Mouse (Mus musculus) gastrocnemius, adult 2 months (tissue): ENCODE results near the gene Efhc1. TPM values are rescaled to one million over a fixed set of nuclear protein-coding genes. Genes with fewer than 3 reads are reported as not detected.
A peak's percentile ranks its signal among the peaks of the same experiment; 100 is the strongest.

Experiments used
- DNase-seq: peaks from one replicate; pipeline ENCODE4 v3.0.0; 2022
- H3K27ac ChIP-seq: fragments of 200-600 bp; 2 replicates; pipeline ENCODE4 v1.8.1; 2022; ENCODE audit warnings: mild to moderate bottlenecking
- H3K4me3 ChIP-seq: fragments of 200-600 bp; 2 replicates; pipeline ENCODE4 v1.8.1; 2022; ENCODE audit warnings: mild to moderate bottlenecking, moderate library complexity
- CTCF ChIP-seq: fragments of 200-600 bp; IDR thresholded peaks from 2 replicates; pipeline ENCODE4 v1.8.1; 2022; ENCODE audit warnings: antibody characterized with exemption, mild to moderate bottlenecking, moderate library complexity
- intact Hi-C: fragments of 180-260 bp; cut with DNase I; formaldehyde crosslinking; loops from one replicate; pipeline ENCODE4 v1.15.1; 2025
- total RNA-seq, 2 experiments: library from RNA; stranded (reverse); gene quantifications; 2 replicates each; pipeline ENCODE4 v1.2.3; 2021

Efhc1 gene
- total RNA-seq, 2 experiments from 2014 or later = 0.18 to 0.50 TPM

- Histone ChIP-seq H3K4me3 (no peak overlapping the region), H3K27ac (no peak overlapping the region)
- intact Hi-C loops = no loop called here
- DNase-seq = no peak
- no peak for TF ChIP-seq CTCF
Measured at GRCm38 (mm10) chr1:20925926-20926325, 25.5 kb upstream of the Efhc1 start.

GRCm38 (mm10) chr1:20926376-20926775, 25.1 kb upstream of the Efhc1 start:
- no peak overlapping the region for H3K4me3 ChIP-seq
- intact Hi-C loops = no loop called here
- no peak for DNase-seq
- TF ChIP-seq CTCF = no peak
- no peak overlapping the region for H3K27ac ChIP-seq

GRCm38 (mm10) chr1:20928487-20928886, 22.9 kb upstream of the Efhc1 start:
- Histone ChIP-seq H3K27ac (no peak overlapping the region), H3K4me3 (no peak overlapping the region)
- intact Hi-C loops = no loop called here
- TF ChIP-seq CTCF = no peak
- no peak for DNase-seq

DNA sequence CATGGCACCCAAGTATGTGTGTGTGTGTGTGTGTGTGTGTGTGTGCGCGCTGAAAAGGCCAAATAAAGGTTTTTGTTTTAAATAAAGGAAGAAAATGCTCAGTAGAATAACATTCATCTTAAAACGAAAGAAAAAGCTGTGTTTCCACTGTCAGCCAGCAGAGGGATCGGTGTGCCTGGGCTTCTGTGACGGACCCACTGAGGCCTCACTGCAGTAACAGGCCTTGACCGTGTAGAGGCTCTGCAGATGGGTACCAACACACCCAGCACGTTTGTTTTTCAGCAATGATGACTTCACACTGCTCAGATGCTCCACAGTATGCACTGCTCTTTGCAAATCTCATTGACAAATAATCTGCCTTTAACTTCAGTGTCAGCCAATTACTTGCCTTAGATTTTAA, 18.0 kb upstream of the Efhc1 start:
- H3K4me3 ChIP-seq = no peak overlapping the region
- DNase-seq = peak; percentile 54
- H3K27ac ChIP-seq = no peak overlapping the region
- TF ChIP-seq CTCF = peak; percentile 74
- intact Hi-C loops = loop anchor here (10.0 kb wide), 1 partner anchor 341 kb away; no protein-coding TSS in a partner anchor

DNA sequence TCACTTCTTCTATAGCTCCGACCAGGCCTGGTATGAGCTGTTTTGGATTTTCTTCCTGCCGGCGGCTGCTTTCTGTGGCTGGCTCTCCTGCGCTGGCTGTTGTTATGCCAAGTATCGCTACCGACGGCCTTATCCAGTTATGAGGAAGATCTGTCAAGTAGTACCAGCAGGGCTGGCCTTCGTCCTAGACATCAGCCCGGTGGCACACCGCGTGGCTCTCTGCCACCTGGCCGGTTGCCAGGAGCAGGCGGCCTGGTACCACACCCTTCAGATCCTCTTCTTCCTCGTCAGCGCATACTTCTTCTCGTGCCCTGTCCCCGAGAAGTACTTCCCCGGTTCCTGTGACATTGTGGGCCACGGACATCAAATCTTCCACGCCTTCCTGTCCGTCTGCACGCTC, 16.3 kb upstream of the Efhc1 start:
- intact Hi-C loops = loop anchor here (10.0 kb wide), 1 partner anchor 340 kb away; no protein-coding TSS in a partner anchor
- peak; percentile 24 for DNase-seq
- H3K4me3 ChIP-seq = no peak overlapping the region
- H3K27ac ChIP-seq = no peak overlapping the region
- TF ChIP-seq CTCF = no peak

GRCm38 (mm10) chr1:20939046-20939445, 12.4 kb upstream of the Efhc1 start:
- Histone ChIP-seq H3K4me3 (no peak overlapping the region), H3K27ac (no peak overlapping the region)
- intact Hi-C loops = loop anchor here (1.0 to 10.0 kb wide), 3 partner anchors 162 to 336 kb away; no protein-coding TSS in a partner anchor
- peak; percentile 88 for TF ChIP-seq CTCF
- DNase-seq = peak; percentile 35

GRCm38 (mm10) chr1:20940151-20940550, 11.3 kb upstream of the Efhc1 start:
- intact Hi-C loops = loop anchor here (5.0 kb wide), 1 partner anchor 62 kb away; no protein-coding TSS in a partner anchor
- peak; percentile 52 for DNase-seq
- Histone ChIP-seq H3K4me3 (peak overlapping the region; percentile 58), H3K27ac (peak overlapping the region; percentile 46)
- TF ChIP-seq CTCF = no peak; the same call in 1 of the 2 replicates

- no peak for DNase-seq
- TF ChIP-seq CTCF = no peak
- H3K27ac ChIP-seq = no peak overlapping the region
- intact Hi-C loops = loop anchor here (5.0 kb wide), 1 partner anchor 61 kb away; no protein-coding TSS in a partner anchor
- no peak overlapping the region for H3K4me3 ChIP-seq
Measured at GRCm38 (mm10) chr1:20941322-20941721, 10.1 kb upstream of the Efhc1 start.

DNA sequence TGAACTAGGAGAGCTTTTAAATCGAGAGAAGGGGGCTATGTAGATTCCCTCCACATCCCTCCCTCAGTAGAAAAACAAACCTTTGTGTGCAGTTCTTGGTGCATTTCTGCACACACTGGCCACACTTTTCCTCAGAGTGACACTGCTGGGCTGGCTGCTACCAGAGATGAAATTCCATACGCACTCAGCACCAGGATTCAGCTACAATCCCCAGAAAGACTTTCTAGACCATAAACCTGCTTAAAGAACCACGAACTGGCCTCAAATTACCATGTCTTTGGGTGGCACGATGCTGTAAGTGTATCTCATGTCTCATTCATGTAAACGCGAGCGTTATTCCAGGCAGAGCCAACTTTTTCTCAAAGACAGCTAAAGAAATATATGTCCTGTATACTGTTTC, 9.6 kb upstream of the Efhc1 start:
- intact Hi-C loops = loop anchor here (5.0 kb wide), 1 partner anchor 60 kb away; no protein-coding TSS in a partner anchor
- Histone ChIP-seq H3K27ac (no peak overlapping the region), H3K4me3 (no peak overlapping the region)
- no peak for TF ChIP-seq CTCF
- no peak for DNase-seq

DNA sequence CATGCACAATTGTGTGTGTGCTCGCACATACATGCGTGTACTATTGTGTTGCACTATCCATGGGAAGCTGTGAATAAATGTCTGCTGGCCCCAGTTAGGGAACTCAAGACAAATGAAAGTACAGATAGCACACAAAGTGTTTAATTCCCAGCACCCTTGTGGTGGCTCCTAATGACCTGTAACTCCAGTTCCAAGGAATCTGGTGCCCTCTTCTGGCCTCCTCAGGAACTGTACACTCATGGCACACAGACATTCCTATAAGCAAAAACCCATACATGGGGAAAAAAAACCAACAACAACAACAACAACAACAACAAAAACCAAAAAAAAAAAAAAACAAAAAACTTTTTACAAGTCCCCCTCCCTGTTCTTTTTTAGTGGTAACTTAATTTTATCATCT, 8.4 kb upstream of the Efhc1 start:
- DNase-seq = no peak
- no peak for TF ChIP-seq CTCF
- intact Hi-C loops = loop anchor here (5.0 kb wide), 1 partner anchor 59 kb away; no protein-coding TSS in a partner anchor
- Histone ChIP-seq H3K4me3 (no peak overlapping the region), H3K27ac (no peak overlapping the region)

DNA sequence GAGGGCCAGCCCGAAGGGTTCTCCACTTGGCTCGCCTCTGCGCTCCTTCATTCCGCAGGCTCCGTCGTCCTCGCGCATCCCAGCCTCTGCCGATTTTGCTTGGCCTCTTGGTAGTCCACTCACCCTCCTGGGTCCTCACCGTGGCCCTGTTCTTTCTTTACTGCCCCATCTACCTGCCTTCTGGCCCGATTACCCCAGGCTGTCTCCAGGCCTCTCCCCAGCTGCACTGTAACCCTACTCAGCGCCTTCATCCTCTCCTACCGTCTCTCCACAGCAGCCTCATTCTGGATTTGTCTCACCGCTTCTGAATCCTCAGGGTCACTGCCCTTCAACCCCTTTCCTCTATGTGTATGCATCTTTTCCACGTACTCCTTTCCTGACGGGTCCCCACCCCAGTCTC, 373 bp downstream of the Efhc1 start:
- Histone ChIP-seq H3K4me3 (peak overlapping the region; percentile 81), H3K27ac (peak overlapping the region; percentile 77)
- no peak for DNase-seq
- no peak for TF ChIP-seq CTCF
- intact Hi-C loops = no loop called here

GRCm38 (mm10) chr1:20954876-20955275, 3.5 kb downstream of the Efhc1 start:
- H3K27ac ChIP-seq = no peak overlapping the region
- no peak for DNase-seq
- no peak for TF ChIP-seq CTCF
- no peak overlapping the region for H3K4me3 ChIP-seq
- intact Hi-C loops = no loop called here

- TF ChIP-seq CTCF = no peak
- DNase-seq = no peak
- intact Hi-C loops = no loop called here
- Histone ChIP-seq H3K27ac (no peak overlapping the region), H3K4me3 (no peak overlapping the region)
Measured at GRCm38 (mm10) chr1:20969642-20970041, 18.2 kb downstream of the Efhc1 start.

- intact Hi-C loops = no loop called here
- no peak for TF ChIP-seq CTCF
- Histone ChIP-seq H3K4me3 (no peak overlapping the region), H3K27ac (no peak overlapping the region)
- no peak for DNase-seq
Measured at GRCm38 (mm10) chr1:20973389-20973788, 22.0 kb downstream of the Efhc1 start.
